Mouse (Mus musculus): ENCODE data around the gene Ahsg. TPM values are rescaled to one million over a fixed set of nuclear protein-coding genes. Genes with fewer than 3 reads are reported as not detected.

Ahsg gene
- polyA plus RNA-seq, 1 experiment from 2014 or later, result 0.31 TPM

- Histone ChIP-seq H3K9me3 (no peaks in the 10 kb centered on the region), H3K4me1 (replicated peaks) (peaks cover 6% of the 10 kb centered on the region), H3K36me3 (no peaks in the 10 kb centered on the region), H3K27me3 (ENCODE audit: insufficient read depth, poor library complexity, severe bottlenecking) (no peaks in the 10 kb centered on the region), H3K27ac (no peak overlapping the region), H3K4me3 (no peak overlapping the region)
- WGBS, result 82% methylated on average over 2 of the region's 2 CpGs
- DNase-seq (ENCODE audit: low spot score), result no peak
These were observed 5.5 kb downstream of the Ahsg start for GRCm38 (mm10) chr16:22896618-22897017.

- Histone ChIP-seq H3K4me1 (replicated peaks) (peaks cover 2% of the 10 kb centered on the region), H3K27me3 (ENCODE audit: insufficient read depth, poor library complexity, severe bottlenecking) (no peaks in the 10 kb centered on the region), H3K4me3 (no peak overlapping the region), H3K9me3 (no peaks in the 10 kb centered on the region), H3K36me3 (no peaks in the 10 kb centered on the region), H3K27ac (no peak overlapping the region)
- 64% methylated on average over 5 of the region's 5 CpGs for WGBS
- no peak for DNase-seq (ENCODE audit: low spot score)
These were observed 8.3 kb downstream of the Ahsg start for GRCm38 (mm10) chr16:22899346-22899745.

GRCm38 (mm10) chr16:22899866-22900570 lies 8.9 kb downstream of the Ahsg start:
- no peaks in the 10 kb centered on the region for H3K27me3 ChIP-seq (ENCODE audit: insufficient read depth, poor library complexity, severe bottlenecking)
- no peaks in the 10 kb centered on the region for H3K4me1 ChIP-seq (replicated peaks)
- no peak for DNase-seq (ENCODE audit: low spot score)
- no peak overlapping the region for H3K4me3 ChIP-seq
- H3K9me3 ChIP-seq, result no peaks in the 10 kb centered on the region
- no peaks in the 10 kb centered on the region for H3K36me3 ChIP-seq
- no peak overlapping the region for H3K27ac ChIP-seq
- WGBS, result 81% methylated on average over 10 of the region's 10 CpGs

GRCm38 (mm10) chr16:22901326-22901725 lies 10.2 kb downstream of the Ahsg start:
- Histone ChIP-seq H3K27ac (no peak overlapping the region), H3K27me3 (ENCODE audit: insufficient read depth, poor library complexity, severe bottlenecking) (no peaks in the 10 kb centered on the region), H3K36me3 (no peaks in the 10 kb centered on the region), H3K9me3 (no peaks in the 10 kb centered on the region), H3K4me3 (no peak overlapping the region), H3K4me1 (replicated peaks) (no peaks in the 10 kb centered on the region)
- WGBS, result 82% methylated on average over 3 of the region's 3 CpGs
- no peak for DNase-seq (ENCODE audit: low spot score)

GRCm38 (mm10) chr16:22909290-22909689 lies 18.2 kb downstream of the Ahsg start:
- no peak overlapping the region for H3K4me3 ChIP-seq
- DNase-seq (ENCODE audit: low spot score), result no peak
- 94% methylated on average over 6 of the region's 6 CpGs for WGBS

GRCm38 (mm10) chr16:22911986-22912385 lies 20.9 kb downstream of the Ahsg start:
- Histone ChIP-seq H3K9me3 (no peaks in the 10 kb centered on the region), H3K27me3 (ENCODE audit: insufficient read depth, poor library complexity, severe bottlenecking) (no peaks in the 10 kb centered on the region), H3K27ac (no peak overlapping the region), H3K4me3 (no peak overlapping the region), H3K36me3 (no peaks in the 10 kb centered on the region), H3K4me1 (replicated peaks) (no peaks in the 10 kb centered on the region)
- 91% methylated on average over 3 of the region's 3 CpGs for WGBS
- no peak for DNase-seq (ENCODE audit: low spot score)

More at GRCm38 (mm10) chr16:22909290-22909689, 18.2 kb downstream of the Ahsg start:
- H3K4me1 ChIP-seq (replicated peaks), result no peaks in the 10 kb centered on the region
- no peak overlapping the region for H3K27ac ChIP-seq
- no peaks in the 10 kb centered on the region for H3K9me3 ChIP-seq
- H3K36me3 ChIP-seq, result no peaks in the 10 kb centered on the region
- no peaks in the 10 kb centered on the region for H3K27me3 ChIP-seq (ENCODE audit: insufficient read depth, poor library complexity, severe bottlenecking)

- no peak for DNase-seq (ENCODE audit: low spot score)
- Histone ChIP-seq H3K4me1 (replicated peaks) (no peaks in the 10 kb centered on the region), H3K27ac (no peak overlapping the region), H3K27me3 (ENCODE audit: insufficient read depth, poor library complexity, severe bottlenecking) (no peaks in the 10 kb centered on the region), H3K4me3 (no peak overlapping the region), H3K36me3 (no peaks in the 10 kb centered on the region), H3K9me3 (no peaks in the 10 kb centered on the region)
- WGBS, result 84% methylated on average over 6 of the region's 6 CpGs
These were observed 21.8 kb downstream of the Ahsg start for GRCm38 (mm10) chr16:22912886-22913285.

GRCm38 (mm10) chr16:22914276-22914675 lies 23.2 kb downstream of the Ahsg start:
- Histone ChIP-seq H3K4me1 (replicated peaks) (no peaks in the 10 kb centered on the region), H3K27me3 (ENCODE audit: insufficient read depth, poor library complexity, severe bottlenecking) (no peaks in the 10 kb centered on the region), H3K36me3 (no peaks in the 10 kb centered on the region), H3K9me3 (no peaks in the 10 kb centered on the region), H3K27ac (no peak overlapping the region), H3K4me3 (no peak overlapping the region)
- no peak for DNase-seq (ENCODE audit: low spot score)

- H3K27ac ChIP-seq, result no peak within 1 kb of the TSS
- WGBS, result 93% methylated on average over 5 of the region's 5 CpGs
- H3K27me3 ChIP-seq (ENCODE audit: insufficient read depth, poor library complexity, severe bottlenecking), result no peaks in the 10 kb centered on the region
- H3K36me3 ChIP-seq, result no peaks in the 10 kb centered on the region
- no peaks in the 10 kb centered on the region; the same call in 1 of the 2 replicates for H3K4me1 ChIP-seq (replicated peaks)
- H3K4me3 ChIP-seq, result no peak within 1 kb of the TSS
- no peak for DNase-seq (ENCODE audit: low spot score)
- no peaks in the 10 kb centered on the region for H3K9me3 ChIP-seq
These were observed 27.0 kb downstream of the Ahsg start, which contains the start of gene Fetub for GRCm38 (mm10) chr16:22918034-22918433. TSS of gene Fetub (plus strand) at chr16:22918334.

- Histone ChIP-seq H3K27ac (no peak overlapping the region), H3K36me3 (no peaks in the 10 kb centered on the region), H3K27me3 (ENCODE audit: insufficient read depth, poor library complexity, severe bottlenecking) (no peaks in the 10 kb centered on the region), H3K9me3 (no peaks in the 10 kb centered on the region), H3K4me3 (no peak overlapping the region), H3K4me1 (replicated peaks) (no peaks in the 10 kb centered on the region; the same call in 1 of the 2 replicates)
- WGBS, result 76% methylated on average over 15 of the region's 15 CpGs
- no peak for DNase-seq (ENCODE audit: low spot score)
These were observed 27.7 kb downstream of the Ahsg start for GRCm38 (mm10) chr16:22918664-22919312.

GRCm38 (mm10) chr16:22919971-22920854 lies 29.1 kb downstream of the Ahsg start:
- WGBS, result 68% methylated on average over 18 of the region's 18 CpGs

GRCm38 (mm10) chr16:22921761-22922160 lies 30.7 kb downstream of the Ahsg start:
- no peaks in the 10 kb centered on the region for H3K9me3 ChIP-seq
- WGBS, result 94% methylated on average over 5 of the region's 5 CpGs
- DNase-seq (ENCODE audit: low spot score), result no peak
- no peak overlapping the region for H3K27ac ChIP-seq
- no peaks in the 10 kb centered on the region for H3K27me3 ChIP-seq (ENCODE audit: insufficient read depth, poor library complexity, severe bottlenecking)
- no peak overlapping the region for H3K4me3 ChIP-seq
- H3K36me3 ChIP-seq, result no peaks in the 10 kb centered on the region
- no peaks in the 10 kb centered on the region; the same call in 1 of the 2 replicates for H3K4me1 ChIP-seq (replicated peaks)

More at GRCm38 (mm10) chr16:22919971-22920854, 29.1 kb downstream of the Ahsg start:
- H3K4me1 ChIP-seq (replicated peaks), result no peaks in the 10 kb centered on the region; the same call in 1 of the 2 replicates
- H3K9me3 ChIP-seq, result no peaks in the 10 kb centered on the region
- H3K36me3 ChIP-seq, result no peaks in the 10 kb centered on the region
- H3K27me3 ChIP-seq (ENCODE audit: insufficient read depth, poor library complexity, severe bottlenecking), result no peaks in the 10 kb centered on the region
- H3K27ac ChIP-seq, result no peak overlapping the region
- H3K4me3 ChIP-seq, result no peak overlapping the region
- no peak for DNase-seq (ENCODE audit: low spot score)
